Mouse (Mus musculus) embryonic stem cell, embryonic (primary cell): ENCODE measurements at regions not wholly inside any gene's neighbourhood (a gene's known extent, or its start where the extent isn't known, plus 50 kb on each side); places are given as distances from the start of the nearest gene placed in this dataset.

Source experiments
- CTCF ChIA-PET, 4 experiments: fragments of 300-600 bp in 2 of 4; fragments of 350-600 bp in 2 of 4; sonication (Branson Sonifier 250); formaldehyde crosslinking; loops; one replicate each; lab custom pipeline; 2022; ENCODE audit warnings: inconsistent platforms in 2 of 4; lab: Charles Lee
- POLR2A ChIA-PET, 4 experiments: fragments of 300-600 bp in 2 of 4; fragments of 350-600 bp in 2 of 4; sonication (Branson Sonifier 250); formaldehyde crosslinking; loops; one replicate each; lab custom pipeline; 2022; ENCODE audit warnings: antibody characterized with exemption in 4 of 4, inconsistent platforms in 1 of 4; lab: Charles Lee

- CTCF ChIA-PET: no interaction called here
These were observed 205.1 kb downstream of the Gm10260 start for GRCm38 (mm10) chr13:97555312-97555711.

DNA sequence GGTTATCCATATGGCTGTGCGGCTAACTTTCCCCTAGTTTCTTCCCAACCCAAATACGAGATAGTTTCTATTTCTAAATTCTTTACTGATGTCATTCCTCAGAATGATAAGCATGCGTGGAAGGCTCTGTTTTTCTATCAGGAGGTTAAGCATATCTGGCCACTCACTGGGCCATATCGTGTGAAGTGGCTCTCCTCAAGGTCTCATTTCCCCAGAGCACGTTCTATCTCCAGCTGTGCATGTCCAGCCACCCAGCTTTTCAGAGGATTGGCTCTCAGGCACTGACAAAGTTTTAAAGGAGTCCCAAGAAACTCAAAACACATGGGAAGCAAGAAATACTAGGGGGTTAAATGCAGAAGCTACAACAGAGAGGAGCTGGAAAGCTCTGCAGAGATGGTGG, 205.8 kb downstream of the Gm10260 start:
- ChIA-PET CTCF (no interaction called here), POLR2A (interaction anchor here in 2 of 4 experiments (0.7 to 1.8 kb wide), 5 partner anchors 15 to 47 kb away, joined by 3 to 10 read pairs (median 3); no protein-coding TSS in a partner anchor)

More at GRCm38 (mm10) chr13:97555312-97555711, 205.1 kb downstream of the Gm10260 start:
- POLR2A ChIA-PET: interaction anchor here in 3 of 4 experiments (0.6 to 1.8 kb wide), 4 partner anchors 16 to 263 kb away, joined by 3 to 10 read pairs (median 4); no protein-coding TSS in a partner anchor

DNA sequence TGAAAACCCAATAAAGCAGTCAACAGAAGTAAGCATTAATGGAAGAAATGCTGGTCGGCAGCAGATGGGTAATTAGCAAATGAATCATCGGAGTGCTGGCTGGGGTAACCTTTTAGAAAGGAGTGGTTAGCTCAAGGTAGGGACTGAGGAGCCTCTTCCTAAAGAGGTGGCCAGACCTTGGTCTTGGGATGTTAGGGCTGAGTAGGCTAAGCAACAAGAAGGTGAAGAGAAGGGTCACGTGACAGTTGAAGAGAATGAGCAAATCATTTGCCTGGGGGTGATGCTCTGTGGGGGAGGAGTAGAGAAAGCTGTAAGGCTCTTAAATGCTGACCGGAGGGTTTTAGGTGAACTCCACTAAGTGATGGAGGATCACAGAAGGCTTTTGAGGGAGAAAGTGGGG, 208.2 kb downstream of the Gm10260 start:
- ChIA-PET POLR2A (interaction anchor here in 2 of 4 experiments (0.7 to 1.6 kb wide), 4 partner anchors 10 to 269 kb away, joined by 3 read pairs; no protein-coding TSS in a partner anchor), CTCF (interaction anchor here in 1 of 4 experiments (0.7 kb wide), 1 partner anchor 325 kb away, joined by 3 read pairs; no protein-coding TSS in a partner anchor)

DNA sequence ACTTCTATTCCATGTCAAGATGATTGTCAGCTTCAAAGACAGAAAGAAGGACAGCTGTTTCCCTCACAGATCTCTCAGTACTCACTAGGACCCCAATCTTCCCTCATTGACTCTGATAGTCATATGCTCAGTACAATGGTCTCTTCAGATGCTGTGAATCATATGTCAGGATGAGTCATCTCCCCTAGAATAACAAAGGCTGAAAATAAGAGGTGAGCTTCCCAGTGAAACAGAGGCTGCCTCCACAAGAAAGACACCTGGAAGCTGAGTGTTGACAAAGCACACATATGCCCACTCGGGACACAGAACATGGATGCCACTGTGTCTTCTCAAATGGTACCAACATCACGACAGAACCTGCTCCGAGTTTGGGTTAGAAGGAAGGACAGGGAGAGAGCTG, 209.6 kb downstream of the Gm10260 start:
- ChIA-PET POLR2A (interaction anchor here (0.5 to 0.8 kb wide), 6 partner anchors 14 to 1090 kb away, joined by 3 to 6 read pairs (median 3); no protein-coding TSS in a partner anchor), CTCF (interaction anchor here in 1 of 4 experiments (0.6 kb wide), 2 partner anchors 40 to 57 kb away, joined by 3 read pairs; no protein-coding TSS in a partner anchor)

- CTCF ChIA-PET: interaction anchor here in 2 of 4 experiments (0.6 to 0.7 kb wide), 2 partner anchors 269 to 317 kb away, joined by 4 to 9 read pairs; no protein-coding TSS in a partner anchor
- POLR2A ChIA-PET: interaction anchor here in 3 of 4 experiments (0.7 to 1.3 kb wide), 5 partner anchors 13 to 99 kb away, joined by 3 to 4 read pairs (median 3); no protein-coding TSS in a partner anchor
These were observed 210.3 kb downstream of the Gm10260 start for GRCm38 (mm10) chr13:97550172-97550571.

- POLR2A ChIA-PET: interaction anchor here in 1 of 4 experiments (0.9 to 1.3 kb wide), 3 partner anchors 9 to 98 kb away, joined by 3 to 4 read pairs (median 3); no protein-coding TSS in a partner anchor
- CTCF ChIA-PET: interaction anchor here in 1 of 4 experiments (0.7 kb wide), 1 partner anchor 305 kb away, joined by 5 read pairs; no protein-coding TSS in a partner anchor
These were observed 211.0 kb downstream of the Gm10260 start for GRCm38 (mm10) chr13:97549384-97549783.

- CTCF ChIA-PET: interaction anchor here in 2 of 4 experiments (0.6 kb wide), 2 partner anchors 13 to 309 kb away, joined by 3 to 5 read pairs; no protein-coding TSS in a partner anchor
- POLR2A ChIA-PET: interaction anchor here in 3 of 4 experiments (0.6 to 1.7 kb wide), 9 partner anchors 8 to 300 kb away, joined by 3 to 5 read pairs (median 3); no protein-coding TSS in a partner anchor
These were observed 211.9 kb downstream of the Gm10260 start for GRCm38 (mm10) chr13:97548527-97548977.

DNA sequence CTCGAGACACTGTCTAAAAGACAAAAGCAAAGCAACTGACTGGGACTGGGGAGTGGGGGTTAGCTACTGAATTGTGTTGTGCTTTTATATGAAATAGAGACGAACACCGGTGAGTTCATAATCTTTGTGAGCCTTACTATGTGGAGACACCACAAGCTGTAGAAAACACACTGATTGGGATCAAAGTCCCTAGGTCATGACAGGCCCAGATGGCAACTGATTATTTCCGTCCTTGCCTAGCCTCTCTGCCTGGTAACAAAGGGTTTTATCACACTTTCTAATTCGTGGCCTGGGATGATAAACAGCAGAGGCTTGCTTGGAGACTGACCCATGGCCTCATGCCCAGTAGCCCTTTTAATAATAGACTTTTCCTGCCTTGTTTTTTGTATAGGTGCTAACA, 213.5 kb downstream of the Gm10260 start:
- POLR2A ChIA-PET: no interaction called here
- CTCF ChIA-PET: no interaction called here

DNA sequence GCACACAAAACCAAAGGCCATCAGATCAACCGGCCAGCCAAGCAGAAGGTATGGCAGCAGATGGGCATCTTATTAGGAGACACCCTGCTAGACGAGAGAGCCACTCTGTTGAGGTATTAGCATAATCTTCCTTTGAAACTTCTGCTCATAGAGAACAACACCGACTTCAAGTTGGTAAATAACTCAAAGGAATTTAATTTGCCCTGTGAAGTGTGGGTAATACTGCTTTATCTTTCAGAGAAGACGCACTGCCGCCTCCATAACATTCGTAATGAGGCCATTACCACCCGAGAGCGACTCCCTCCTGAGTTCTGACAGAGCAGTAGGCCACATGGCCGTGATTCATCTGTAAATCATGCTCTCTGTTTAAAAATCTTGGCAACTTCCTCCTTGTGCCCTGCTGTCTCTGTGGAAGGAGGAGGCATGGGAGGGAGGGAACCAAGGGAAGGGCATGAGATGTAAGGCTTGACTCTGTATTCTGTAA, 214.4 kb downstream of the Gm10260 start:
- ChIA-PET CTCF (no interaction called here), POLR2A (no interaction called here)

DNA sequence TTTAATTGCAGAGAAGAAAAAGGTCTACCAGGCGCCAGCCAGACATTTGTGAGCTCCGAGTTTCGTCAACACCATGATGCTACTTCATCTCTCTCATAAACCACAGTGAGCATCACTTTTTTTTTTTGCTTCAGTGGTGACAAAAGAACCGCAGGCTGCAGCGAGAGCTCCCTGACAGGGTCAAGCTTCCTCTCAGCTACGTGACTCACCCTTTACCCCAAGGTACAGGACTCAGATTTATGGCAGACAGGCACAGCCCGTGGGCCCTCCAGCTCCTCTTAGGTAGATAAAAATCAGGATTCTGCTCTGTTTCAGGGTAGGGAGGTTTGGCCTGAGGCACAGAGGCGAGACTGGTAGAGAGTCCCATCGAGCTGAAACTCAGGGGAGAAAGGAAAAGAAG, 220.7 kb downstream of the Gm10260 start:
- POLR2A ChIA-PET: interaction anchor here in 1 of 4 experiments (1.0 to 1.5 kb wide), 4 partner anchors 9 to 65 kb away, joined by 3 read pairs; no protein-coding TSS in a partner anchor
- CTCF ChIA-PET: no interaction called here

- POLR2A ChIA-PET: interaction anchor here in 1 of 4 experiments (0.6 to 1.5 kb wide), 2 partner anchors 63 to 324 kb away, joined by 3 read pairs; no protein-coding TSS in a partner anchor
- CTCF ChIA-PET: interaction anchor here in 1 of 4 experiments (0.6 kb wide), 1 partner anchor 92 kb away, joined by 3 read pairs; no protein-coding TSS in a partner anchor
These were observed 222.0 kb downstream of the Gm10260 start for GRCm38 (mm10) chr13:97538441-97538840.

DNA sequence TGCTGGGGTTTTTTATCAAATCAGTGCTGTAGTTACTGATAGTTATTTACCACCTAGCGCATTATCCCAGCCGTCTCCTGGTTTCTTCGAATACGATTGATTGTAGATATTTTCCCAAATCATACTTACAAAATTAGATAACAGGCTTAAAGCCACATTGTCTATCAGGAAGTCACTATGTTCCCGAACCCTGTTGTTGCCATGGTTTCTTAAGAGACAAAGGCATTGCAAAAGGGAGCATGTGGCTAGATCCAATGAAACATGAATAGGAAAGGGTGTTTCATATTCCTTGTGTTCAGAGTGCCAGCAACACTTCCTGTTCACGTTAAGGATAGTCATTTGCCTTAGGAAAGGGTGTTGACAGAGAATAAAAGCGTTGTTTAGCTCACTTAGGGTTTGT, 222.7 kb downstream of the Gm10260 start:
- POLR2A ChIA-PET: interaction anchor here in 1 of 4 experiments (0.6 kb wide), 1 partner anchor 323 kb away, joined by 3 read pairs; no protein-coding TSS in a partner anchor
- CTCF ChIA-PET: interaction anchor here in 1 of 4 experiments (0.6 kb wide), 2 partner anchors 83 to 91 kb away, joined by 3 to 8 read pairs; no protein-coding TSS in a partner anchor

- ChIA-PET POLR2A (interaction anchor here in 1 of 4 experiments (0.7 kb wide), 1 partner anchor 13 kb away, joined by 3 read pairs; no protein-coding TSS in a partner anchor), CTCF (no interaction called here)
These were observed 223.2 kb downstream of the Gm10260 start for GRCm38 (mm10) chr13:97537206-97537605.

DNA sequence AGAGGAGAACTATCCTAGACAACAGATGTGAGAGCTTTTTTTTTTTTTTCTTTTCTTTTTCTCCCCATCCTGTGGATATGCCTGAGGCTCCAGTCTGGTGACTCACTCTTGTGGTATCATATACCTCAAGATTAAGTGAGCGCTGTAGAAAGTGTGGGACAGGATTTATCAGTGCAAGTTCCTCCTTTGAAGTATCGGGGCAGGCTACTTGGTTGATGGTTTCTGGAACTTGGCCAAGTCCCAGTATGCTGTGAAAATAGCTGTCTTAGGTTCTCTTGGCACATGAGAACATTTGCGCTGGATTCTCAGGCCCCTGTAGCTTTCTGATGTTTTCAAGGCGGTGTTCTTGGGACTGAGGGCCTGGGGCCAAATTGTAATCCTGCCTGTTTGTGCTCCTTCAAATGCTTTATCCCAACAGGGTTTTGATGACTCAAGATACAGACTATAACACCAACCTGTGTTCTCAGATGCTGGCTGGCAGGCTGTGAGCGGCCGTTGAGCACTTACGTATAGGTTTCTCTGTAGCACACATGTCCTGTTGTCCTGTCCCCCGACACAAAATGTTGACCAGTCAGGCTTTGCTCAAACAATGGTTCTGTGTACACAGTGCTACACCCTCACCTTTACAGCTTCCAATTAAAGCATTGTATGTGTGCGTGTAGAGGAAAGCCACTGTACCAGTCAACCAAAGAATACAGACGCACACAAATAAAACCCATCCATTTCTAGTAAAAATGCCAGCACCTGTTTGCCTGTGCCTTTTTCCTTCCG, 226.4 kb downstream of the Gm10260 start:
- POLR2A ChIA-PET: interaction anchor here in 1 of 4 experiments (0.6 to 0.9 kb wide), 3 partner anchors 14 to 125 kb away, joined by 3 to 6 read pairs (median 4); no protein-coding TSS in a partner anchor
- CTCF ChIA-PET: interaction anchor here in 1 of 4 experiments (0.9 kb wide), 1 partner anchor 17 kb away, joined by 3 read pairs; no protein-coding TSS in a partner anchor

GRCm38 (mm10) chr13:97531181-97531580, 229.3 kb downstream of the Gm10260 start:
- ChIA-PET POLR2A (interaction anchor here in 1 of 4 experiments (1.3 kb wide), 1 partner anchor 249 kb away, joined by 3 read pairs; no protein-coding TSS in a partner anchor), CTCF (no interaction called here)

DNA sequence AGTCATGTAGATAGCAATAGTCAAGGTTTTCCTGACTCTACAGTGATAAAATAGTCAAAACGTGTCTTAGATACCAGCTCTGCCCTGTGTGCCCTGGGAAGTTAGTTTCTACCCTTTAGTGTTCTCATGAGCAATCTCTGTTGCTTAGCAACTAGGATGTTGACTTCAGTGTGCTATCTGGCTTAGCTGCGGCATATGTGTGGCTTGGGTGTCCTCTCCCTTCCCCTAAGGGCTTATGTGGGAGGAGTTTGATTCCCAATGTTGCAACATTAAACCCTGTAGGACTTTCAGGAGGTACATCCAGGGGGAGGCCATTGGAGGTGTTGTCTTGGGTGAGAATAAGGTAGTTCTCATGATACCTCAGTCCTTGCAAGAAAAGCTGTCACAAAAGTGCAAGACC, 229.9 kb downstream of the Gm10260 start:
- ChIA-PET POLR2A (interaction anchor here in 2 of 4 experiments (0.5 to 1.3 kb wide), 2 partner anchors 16 to 248 kb away, joined by 3 read pairs; no protein-coding TSS in a partner anchor), CTCF (no interaction called here)

- POLR2A ChIA-PET: no interaction called here
- CTCF ChIA-PET: no interaction called here
These were observed 232.5 kb downstream of the Gm10260 start for GRCm38 (mm10) chr13:97527958-97528357.

DNA sequence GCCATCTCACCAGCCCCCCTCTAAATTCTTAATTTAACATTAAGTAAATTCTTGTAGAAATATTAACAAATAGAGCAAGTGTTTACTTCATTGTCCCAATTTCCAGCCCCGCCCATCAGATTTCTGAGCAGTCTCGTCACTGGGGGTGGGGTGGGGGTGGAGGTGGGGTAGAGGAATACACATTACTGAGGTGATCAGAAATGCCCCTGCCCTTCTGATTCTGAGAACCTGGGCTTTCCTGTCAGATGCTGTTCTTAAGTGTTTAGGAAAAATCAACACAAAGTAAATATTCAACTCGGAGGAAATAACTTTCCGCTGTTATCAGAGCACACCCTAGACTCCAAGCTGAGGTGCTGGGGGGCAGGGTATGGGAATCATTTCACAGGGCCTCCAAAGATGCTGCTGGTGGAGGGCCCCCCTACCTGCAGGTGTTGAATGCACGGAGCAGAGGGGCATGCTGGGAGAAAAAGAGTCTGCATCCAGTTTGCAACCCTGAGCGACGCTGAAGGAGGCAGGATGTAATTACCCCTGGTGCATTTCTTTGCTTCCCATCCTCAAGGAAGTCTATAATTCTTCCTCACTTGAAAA, 235.5 kb downstream of the Gm10260 start:
- CTCF ChIA-PET: interaction anchor here in 1 of 4 experiments (0.6 to 1.3 kb wide), 4 partner anchors 79 to 414 kb away, joined by 3 to 4 read pairs (median 3); no protein-coding TSS in a partner anchor
- POLR2A ChIA-PET: interaction anchor here (0.6 to 1.7 kb wide), 8 partner anchors 9 to 296 kb away, joined by 3 to 15 read pairs (median 3); partner anchors contain the start of gene Enc1 (in 1 of the 4)
